Mouse (Mus musculus): ENCODE measurements around the gene Tmem104.
A peak's percentile ranks its signal among the peaks of the same experiment; 100 is the strongest.

Gene Tmem104

GRCm38 (mm10) chr11:115267061-115267883 lies 80.0 kb downstream of the Tmem104 start, which contains the start of gene Grin2c:
Gene Grin2c, minus strand, starts transcription at chr11:115267243.
- DNase-seq, result no peak

- DNase-seq, result no peak
These were observed 80.7 kb downstream of the Tmem104 start for GRCm38 (mm10) chr11:115267958-115268357.

DNA sequence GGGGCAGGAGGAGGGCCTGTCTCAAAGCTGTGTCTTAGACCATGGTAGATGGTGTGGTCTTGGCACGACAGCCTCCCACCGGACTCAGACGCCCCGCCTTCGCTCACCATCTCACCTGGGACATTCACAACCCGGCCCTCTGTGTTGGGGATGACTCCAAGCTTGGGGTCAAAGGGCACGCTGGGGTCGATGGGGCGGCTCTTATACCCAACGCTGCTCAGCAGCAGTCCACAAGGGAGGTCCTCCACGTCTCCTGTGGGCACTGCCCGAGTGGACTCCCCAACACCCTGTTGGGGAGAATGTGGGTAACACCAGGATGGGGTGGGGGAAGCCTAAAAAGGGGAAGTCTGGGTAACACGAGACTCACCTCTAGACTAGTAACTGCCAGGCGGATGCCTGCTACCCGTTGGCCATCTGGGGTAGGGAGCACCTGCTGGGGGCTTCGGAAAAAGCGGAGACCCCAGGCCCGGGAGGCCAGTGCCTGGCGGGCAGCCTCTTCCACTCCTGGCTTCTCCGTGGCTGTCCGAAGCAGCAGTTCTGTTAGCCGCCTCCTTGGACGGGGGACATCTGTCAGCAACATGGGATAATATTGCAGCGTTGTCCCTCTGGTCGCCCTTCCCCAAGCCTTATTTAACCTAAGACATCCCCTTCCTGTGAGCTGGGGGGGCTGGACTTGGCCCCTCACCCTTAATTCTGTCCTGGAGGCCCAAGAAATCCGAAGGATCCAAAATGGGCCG lies 82.2 kb downstream of the Tmem104 start:
- DNase-seq, result no peak

- DNase-seq, result peak; percentile 64
These were observed 83.0 kb downstream of the Tmem104 start for GRCm38 (mm10) chr11:115270148-115270861.

- DNase-seq, result no peak
These were observed 83.8 kb downstream of the Tmem104 start for GRCm38 (mm10) chr11:115271052-115271451.

- no peak for DNase-seq
These were observed 84.2 kb downstream of the Tmem104 start for GRCm38 (mm10) chr11:115271481-115271880.

GRCm38 (mm10) chr11:115272894-115273498 lies 85.7 kb downstream of the Tmem104 start:
- DNase-seq, result no peak

DNA sequence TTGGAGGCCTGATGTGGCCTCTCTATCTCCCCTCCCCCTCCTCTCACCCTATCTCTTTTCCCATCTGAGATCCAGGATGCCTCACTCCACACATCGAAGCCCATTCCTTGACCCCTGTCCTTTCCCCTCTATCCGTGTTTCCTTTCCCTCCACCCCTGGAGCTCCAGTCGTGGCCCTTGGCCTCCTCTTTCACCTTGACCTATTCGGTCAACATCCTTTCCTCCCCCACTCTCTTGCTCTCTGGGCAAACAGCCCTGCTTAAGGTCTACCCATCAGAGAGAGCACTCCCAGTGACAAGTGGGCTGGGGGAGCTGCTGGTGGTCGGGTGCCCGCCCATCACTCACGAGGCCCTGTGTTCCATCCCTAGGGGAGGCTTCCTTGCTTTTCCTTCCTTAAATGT lies 86.4 kb downstream of the Tmem104 start:
- DNase-seq, result no peak

DNA sequence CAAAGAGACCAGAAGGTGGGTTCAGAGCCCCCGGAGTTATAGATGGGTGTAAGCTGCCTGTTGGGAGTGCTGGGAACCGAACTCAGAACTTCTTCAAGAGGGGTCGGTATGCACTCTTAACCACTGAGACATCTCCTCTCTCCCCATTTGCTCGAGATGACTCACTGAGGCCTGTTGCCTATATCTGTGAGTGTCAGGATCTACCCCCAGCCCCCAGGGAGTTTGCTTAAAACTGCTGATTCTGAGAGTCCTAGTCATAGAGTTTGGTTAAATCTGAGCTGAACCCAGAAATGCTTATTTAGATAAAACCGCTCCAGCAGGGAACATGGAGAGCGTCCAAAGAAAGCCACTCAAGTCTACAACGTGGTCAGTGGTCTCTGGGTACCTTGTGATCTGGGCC lies 86.9 kb downstream of the Tmem104 start:
- no peak for DNase-seq

- no peak for DNase-seq
These were observed 87.5 kb downstream of the Tmem104 start for GRCm38 (mm10) chr11:115274771-115275170.

GRCm38 (mm10) chr11:115275509-115275908 lies 88.2 kb downstream of the Tmem104 start:
- no peak for DNase-seq

DNA sequence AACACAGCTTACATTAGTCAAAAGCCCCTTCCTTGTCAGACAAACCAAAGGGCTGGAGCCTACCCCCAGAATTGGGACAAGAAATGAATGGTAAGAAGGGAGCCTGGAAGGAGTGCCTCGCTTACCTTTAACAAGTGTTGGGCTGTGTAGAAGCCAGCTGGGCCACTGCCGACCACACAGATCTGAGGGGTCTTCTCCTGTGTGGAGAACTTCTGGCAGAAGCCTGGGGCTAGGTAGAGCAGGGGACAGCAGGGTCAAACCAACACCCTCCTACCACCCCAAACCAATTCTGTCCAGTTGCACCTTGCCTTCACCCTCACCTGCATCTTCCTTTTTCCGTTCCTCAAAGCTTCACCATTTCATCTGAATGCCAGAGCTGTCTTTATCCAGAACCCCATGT lies 88.7 kb downstream of the Tmem104 start:
- no peak for DNase-seq

DNA sequence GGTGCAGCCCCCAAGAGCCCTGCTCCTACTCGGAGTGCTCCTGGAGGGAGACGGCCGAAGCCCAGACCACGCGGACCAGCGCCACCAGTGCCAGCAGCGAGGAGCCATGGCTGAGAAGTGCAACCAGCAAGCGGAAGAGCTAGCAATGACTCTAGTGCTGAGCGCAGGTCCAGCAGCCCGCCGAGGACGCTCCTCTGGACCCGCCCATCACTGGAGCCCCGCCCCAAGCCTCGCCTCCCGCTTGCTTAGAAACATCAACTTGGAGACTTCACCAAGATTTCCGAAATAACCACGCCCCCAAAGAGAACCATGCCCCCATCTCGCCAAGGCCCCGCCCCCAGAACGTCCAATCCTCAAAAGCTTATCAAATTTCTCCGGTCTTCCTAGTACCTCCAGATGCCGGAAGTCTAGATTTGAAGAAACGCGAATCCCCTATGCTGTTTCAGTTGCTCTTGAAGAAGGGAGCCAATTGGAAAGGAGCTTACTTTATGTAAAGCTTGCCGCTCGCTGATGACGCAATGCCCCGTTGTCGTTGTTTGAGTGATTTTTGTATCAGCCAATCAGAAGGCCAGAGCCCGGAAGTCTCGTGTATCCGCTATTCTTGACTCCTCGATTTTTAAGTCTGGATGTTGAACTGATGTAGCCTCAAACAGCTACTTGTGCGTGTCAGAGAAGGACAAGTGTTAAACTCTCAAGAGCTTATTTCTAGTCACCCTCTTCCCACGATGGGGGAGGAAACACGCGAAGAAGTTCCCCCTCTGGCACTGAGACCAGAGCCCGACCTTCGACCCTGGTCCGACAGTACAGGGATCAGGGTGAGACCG lies 89.7 kb downstream of the Tmem104 start, which contains the start of gene Fdxr:
Gene Fdxr, minus strand, starts transcription at position 271 of the 824 bp plus-strand sequence.
- peak; percentile 99 for DNase-seq

- DNase-seq, result no peak
These were observed 90.3 kb downstream of the Tmem104 start for GRCm38 (mm10) chr11:115277604-115277975.

DNA sequence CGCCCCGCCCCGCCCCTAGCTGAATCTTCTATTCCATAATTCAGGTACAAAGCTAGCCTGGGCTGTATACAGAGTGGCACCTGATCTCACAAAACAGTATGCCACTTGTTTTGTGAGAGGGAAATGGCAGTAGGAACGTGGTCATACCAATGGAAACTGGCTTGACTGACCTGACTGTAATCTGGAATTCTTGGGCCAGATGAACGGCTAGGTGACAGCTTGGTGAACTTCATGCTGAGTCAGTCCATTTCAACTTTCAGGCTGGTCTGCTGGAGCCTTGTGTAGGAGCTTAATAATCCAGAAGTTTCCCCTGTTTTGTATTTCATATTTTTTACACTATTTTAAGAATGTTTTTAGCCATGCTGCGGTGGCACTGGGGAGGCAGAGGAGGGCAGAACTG lies 90.9 kb downstream of the Tmem104 start:
- DNase-seq, result no peak

DNA sequence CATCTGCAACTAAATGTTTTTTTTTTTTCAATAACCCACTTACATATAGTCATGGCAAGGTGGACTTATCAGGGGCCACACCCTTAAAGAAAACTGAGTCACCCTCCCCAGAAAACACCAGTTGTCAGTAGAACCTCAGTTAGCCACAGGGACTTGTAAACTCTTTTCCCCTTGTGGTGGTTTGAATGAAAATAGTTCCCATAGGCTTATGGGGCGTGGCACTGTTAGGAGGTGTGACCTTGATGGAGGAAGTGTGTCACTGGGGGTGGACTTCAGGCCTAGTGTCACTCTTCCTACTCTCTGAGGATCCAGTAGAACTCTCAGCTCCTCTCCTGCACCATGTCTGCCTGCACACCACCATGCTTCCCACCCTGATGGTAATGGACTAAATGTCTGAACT lies 92.4 kb downstream of the Tmem104 start:
- DNase-seq, result no peak

DNA sequence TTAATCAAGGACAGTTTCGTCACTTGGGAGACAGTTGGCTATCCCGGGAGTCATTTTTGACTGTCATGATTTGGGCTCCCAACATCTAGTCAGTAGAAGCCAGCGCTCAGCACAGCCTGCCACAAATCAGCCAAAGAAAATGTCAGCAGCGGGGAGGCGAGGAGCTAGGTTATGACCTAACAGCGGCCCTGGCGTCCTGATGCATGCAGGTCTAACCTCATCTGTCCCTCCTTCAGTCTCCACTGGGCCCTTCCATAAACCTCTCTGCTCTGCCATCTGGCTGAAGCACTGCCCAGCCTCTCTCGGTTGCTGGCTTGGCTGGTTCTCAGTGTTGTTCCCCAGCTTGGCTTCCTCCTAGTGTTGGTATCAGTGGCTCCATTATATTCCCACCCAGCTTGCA lies 95.0 kb downstream of the Tmem104 start:
- peak; percentile 70 for DNase-seq

DNA sequence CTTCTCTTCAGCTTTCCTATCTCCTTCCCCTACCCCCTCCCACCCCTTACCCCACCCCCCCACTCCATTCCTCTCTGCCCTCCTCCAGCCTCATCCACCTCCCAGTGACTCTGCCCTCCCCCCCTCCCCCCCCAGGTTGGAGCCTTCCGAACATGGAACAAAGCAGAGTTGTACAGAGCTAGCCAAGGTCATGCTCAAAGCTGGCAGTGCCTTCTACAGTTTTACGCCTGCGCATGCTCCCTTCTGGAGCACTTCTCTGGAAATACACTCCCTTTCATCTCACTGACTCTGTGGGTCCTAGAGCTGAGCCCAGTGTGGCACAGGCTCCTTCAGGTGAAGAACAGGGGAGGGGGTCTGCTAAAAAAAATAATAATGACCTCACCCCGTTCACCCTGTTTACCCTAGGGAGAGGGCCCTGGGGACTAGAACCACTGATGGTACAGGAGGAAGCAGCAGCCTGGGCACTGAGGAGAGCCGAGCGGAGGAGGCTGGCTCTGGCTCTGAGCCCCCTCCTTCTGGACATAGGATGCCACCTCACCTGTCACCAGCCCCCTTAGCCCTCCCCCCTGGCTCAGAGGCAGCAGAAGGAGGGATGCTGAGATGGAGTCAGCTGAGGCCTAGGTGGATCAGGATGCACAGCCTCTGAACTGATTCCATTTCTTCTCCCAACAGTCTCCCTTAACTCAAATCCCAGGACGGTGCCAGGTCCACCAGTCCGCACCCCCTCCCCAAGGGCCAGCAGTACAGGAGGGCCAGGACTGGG lies 95.6 kb downstream of the Tmem104 start:
- peak; percentile 66 for DNase-seq

DNA sequence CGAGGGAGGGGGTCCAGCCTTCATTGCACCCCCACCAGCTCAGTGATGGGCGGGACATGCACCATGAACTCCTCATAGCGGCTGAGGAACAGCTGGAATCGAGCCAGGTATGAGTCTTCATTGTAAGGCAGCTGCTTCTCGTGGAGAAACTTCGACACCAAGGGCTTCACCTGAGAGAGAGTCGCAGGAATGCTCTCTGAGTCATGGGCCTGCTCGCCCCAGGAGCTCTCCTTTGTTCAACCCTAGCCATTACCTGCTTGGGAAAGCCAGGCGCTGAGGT lies 96.1 kb downstream of the Tmem104 start:
- DNase-seq, result no peak

DNA sequence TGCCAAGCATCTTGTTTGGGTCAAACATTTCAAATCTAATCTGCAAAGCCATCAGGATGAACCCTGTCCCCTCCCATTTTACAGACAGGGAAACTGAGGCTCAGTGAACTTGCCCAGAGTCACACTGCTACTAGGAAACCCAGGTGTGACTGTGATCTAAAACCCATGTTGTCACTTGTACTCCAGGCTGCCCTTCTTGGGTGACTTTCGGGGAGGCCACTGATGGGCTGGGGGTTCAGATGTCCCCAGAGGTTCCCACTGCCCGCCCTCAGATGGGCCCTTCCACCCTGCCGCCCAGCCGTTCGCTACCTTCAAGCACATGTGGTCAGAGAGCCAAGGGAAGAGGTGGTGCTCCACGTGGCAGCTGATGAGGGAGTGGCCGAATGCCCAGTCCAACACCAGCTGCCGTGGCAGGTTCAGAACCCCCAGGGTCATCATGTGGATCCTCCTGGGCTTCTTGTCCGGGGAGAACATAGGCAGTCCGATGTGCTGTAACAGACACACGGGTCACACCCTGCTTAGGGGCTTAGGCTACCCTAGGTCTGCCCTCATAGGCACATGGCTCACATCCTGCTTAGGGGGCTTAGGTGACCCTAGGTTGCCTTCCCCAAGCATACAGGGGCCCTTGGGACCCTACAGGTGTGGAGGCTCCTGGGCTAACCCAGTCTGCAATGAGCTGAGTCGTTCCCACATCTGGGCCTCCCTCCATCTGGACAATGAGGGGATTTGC lies 96.8 kb downstream of the Tmem104 start:
- no peak for DNase-seq

DNA sequence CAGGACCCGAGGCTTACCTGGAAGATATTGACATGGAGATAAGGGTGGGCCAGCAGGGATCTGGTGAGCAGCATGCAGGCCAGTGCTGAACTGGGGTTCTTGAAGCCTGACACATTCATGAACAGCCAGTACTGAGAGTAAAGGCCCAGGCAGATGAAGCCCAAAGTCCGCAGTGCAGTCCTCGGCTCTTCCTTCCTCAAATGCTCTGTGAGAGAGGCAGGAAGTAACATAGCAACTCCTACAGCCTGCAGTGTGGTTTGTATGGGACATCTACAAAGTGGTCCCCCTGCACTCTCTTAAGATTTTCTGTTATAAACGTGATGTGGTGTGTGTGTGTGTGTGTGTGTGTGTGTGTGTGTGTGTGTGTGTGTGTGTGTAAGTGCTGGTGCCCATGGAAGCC lies 98.0 kb downstream of the Tmem104 start:
- DNase-seq, result no peak

Data from layer of hippocampus, adult 9-11 months (tissue).